Mouse (Mus musculus): ENCODE data around the gene Nanos1. TPM values are rescaled to one million over a fixed set of nuclear protein-coding genes. Genes with fewer than 3 reads are reported as not detected.

The Nanos1 gene
- polyA plus RNA-seq, 1 experiment: 3.3 TPM

GRCm38 (mm10) chr19:60740560-60740959 is 15.2 kb upstream of the Nanos1 start:
- Histone ChIP-seq H3K4me1 (ENCODE audit: control insufficient read depth, insufficient read depth, low read length) (no peaks in the 10 kb centered on the region), H3K27ac (ENCODE audit: control insufficient read depth, insufficient read depth, low read depth, low read length, poor library complexity) (no peak overlapping the region), H3K4me3 (replicated peaks; ENCODE audit: control insufficient read depth, low read depth, low read length) (no peak overlapping the region)
- TF ChIP-seq POLR2A (IDR thresholded peaks at IDR 0.05; ENCODE audit: borderline replicate concordance, control insufficient read depth, low read depth, low read length): no peak
- TF ChIP-seq CTCF (IDR thresholded peaks at IDR 0.05; ENCODE audit: control insufficient read depth, insufficient read depth, low read length): no peak
- 42% methylated on average over 1 of the region's 1 CpGs for WGBS

- no peaks in the 10 kb centered on the region for H3K4me1 ChIP-seq (ENCODE audit: control insufficient read depth, insufficient read depth, low read length)
- 63% methylated on average over 5 of the region's 5 CpGs for WGBS
- no peak for TF ChIP-seq CTCF (IDR thresholded peaks at IDR 0.05; ENCODE audit: control insufficient read depth, insufficient read depth, low read length)
- TF ChIP-seq POLR2A (IDR thresholded peaks at IDR 0.05; ENCODE audit: borderline replicate concordance, control insufficient read depth, low read depth, low read length): no peak
- 0 out of 2 replicates have a peak overlapping the region, but pooled peaks have one; percentile 3 for H3K27ac ChIP-seq (ENCODE audit: control insufficient read depth, insufficient read depth, low read depth, low read length, poor library complexity)
- no peak overlapping the region for H3K4me3 ChIP-seq (replicated peaks; ENCODE audit: control insufficient read depth, low read depth, low read length)
Observed at GRCm38 (mm10) chr19:60743767-60744547, 11.8 kb upstream of the Nanos1 start.

GRCm38 (mm10) chr19:60747801-60748200 is 8.0 kb upstream of the Nanos1 start:
- no peak for TF ChIP-seq CTCF (IDR thresholded peaks at IDR 0.05; ENCODE audit: control insufficient read depth, insufficient read depth, low read length)
- TF ChIP-seq POLR2A (IDR thresholded peaks at IDR 0.05; ENCODE audit: borderline replicate concordance, control insufficient read depth, low read depth, low read length): no peak
- H3K4me1 ChIP-seq (ENCODE audit: control insufficient read depth, insufficient read depth, low read length): no peaks in the 10 kb centered on the region
- no peak overlapping the region for H3K4me3 ChIP-seq (replicated peaks; ENCODE audit: control insufficient read depth, low read depth, low read length)
- H3K27ac ChIP-seq (ENCODE audit: control insufficient read depth, insufficient read depth, low read depth, low read length, poor library complexity): no peak overlapping the region
- WGBS: 89% methylated on average over 1 of the region's 1 CpGs

- H3K4me1 ChIP-seq (ENCODE audit: control insufficient read depth, insufficient read depth, low read length): no peaks in the 10 kb centered on the region; the same call in 1 of the 2 replicates
- TF ChIP-seq POLR2A (IDR thresholded peaks at IDR 0.05; ENCODE audit: borderline replicate concordance, control insufficient read depth, low read depth, low read length) (no peak), CTCF (IDR thresholded peaks at IDR 0.05; ENCODE audit: control insufficient read depth, insufficient read depth, low read length) (no peak)
- peak overlapping the region; percentile 81 for H3K4me3 ChIP-seq (replicated peaks; ENCODE audit: control insufficient read depth, low read depth, low read length)
- H3K27ac ChIP-seq (ENCODE audit: control insufficient read depth, insufficient read depth, low read depth, low read length, poor library complexity): peak overlapping the region; percentile 82
- whole genome bisulfite sequencing: under 1% methylated on average over 115 of the region's 115 CpGs
Observed at GRCm38 (mm10) chr19:60756192-60757098, 658 bp downstream of the Nanos1 start.

GRCm38 (mm10) chr19:60757099-60757785 is 1.5 kb downstream of the Nanos1 start:
- no peaks in the 10 kb centered on the region; the same call in 1 of the 2 replicates for H3K4me1 ChIP-seq (ENCODE audit: control insufficient read depth, insufficient read depth, low read length)
- TF ChIP-seq CTCF (IDR thresholded peaks at IDR 0.05; ENCODE audit: control insufficient read depth, insufficient read depth, low read length) (no peak), POLR2A (IDR thresholded peaks at IDR 0.05; ENCODE audit: borderline replicate concordance, control insufficient read depth, low read depth, low read length) (no peak)
- WGBS: 4% methylated on average over 25 of the region's 25 CpGs
- no peak overlapping the region for H3K27ac ChIP-seq (ENCODE audit: control insufficient read depth, insufficient read depth, low read depth, low read length, poor library complexity)
- peak overlapping the region; percentile 81 for H3K4me3 ChIP-seq (replicated peaks; ENCODE audit: control insufficient read depth, low read depth, low read length)

GRCm38 (mm10) chr19:60758896-60759835 is 3.4 kb downstream of the Nanos1 start:
- TF ChIP-seq POLR2A (IDR thresholded peaks at IDR 0.05; ENCODE audit: borderline replicate concordance, control insufficient read depth, low read depth, low read length) (no peak), CTCF (IDR thresholded peaks at IDR 0.05; ENCODE audit: control insufficient read depth, insufficient read depth, low read length) (no peak)
- Histone ChIP-seq H3K4me3 (replicated peaks; ENCODE audit: control insufficient read depth, low read depth, low read length) (no peak overlapping the region), H3K4me1 (ENCODE audit: control insufficient read depth, insufficient read depth, low read length) (no peaks in the 10 kb centered on the region; the same call in 1 of the 2 replicates), H3K27ac (ENCODE audit: control insufficient read depth, insufficient read depth, low read depth, low read length, poor library complexity) (no peak overlapping the region)
- whole genome bisulfite sequencing: 89% methylated on average over 4 of the region's 4 CpGs

- 79% methylated on average over 6 of the region's 6 CpGs for WGBS
- TF ChIP-seq CTCF (IDR thresholded peaks at IDR 0.05; ENCODE audit: control insufficient read depth, insufficient read depth, low read length) (no peak), POLR2A (IDR thresholded peaks at IDR 0.05; ENCODE audit: borderline replicate concordance, control insufficient read depth, low read depth, low read length) (no peak)
- no peak overlapping the region for H3K4me3 ChIP-seq (replicated peaks; ENCODE audit: control insufficient read depth, low read depth, low read length)
- H3K27ac ChIP-seq (ENCODE audit: control insufficient read depth, insufficient read depth, low read depth, low read length, poor library complexity): no peak overlapping the region
- H3K4me1 ChIP-seq (ENCODE audit: control insufficient read depth, insufficient read depth, low read length): no peaks in the 10 kb centered on the region
Observed at GRCm38 (mm10) chr19:60773366-60773765, 17.6 kb downstream of the Nanos1 start.
